Mouse (Mus musculus) ES-Bruce4 (cell line): ENCODE measurements around the gene 1700113H08Rik. TPM values are rescaled to one million over a fixed set of nuclear protein-coding genes. Genes with fewer than 3 reads are reported as not detected.
A peak's percentile ranks its signal among the peaks of the same experiment; 100 is the strongest.

Source experiments
- H3K27ac ChIP-seq: 2 replicates; pipeline ENCODE4 v1.5.1; 2012; ENCODE audit warnings: low read length, inconsistent platforms; ENCODE audit not compliant: insufficient read depth
- H3K27me3 ChIP-seq: 2 replicates; pipeline ENCODE4 v1.6.1; 2012; ENCODE audit warnings: mild to moderate bottlenecking, low read length, inconsistent platforms; ENCODE audit not compliant: control insufficient read depth, poor library complexity, insufficient read depth, severe bottlenecking
- H3K36me3 ChIP-seq: 2 replicates; pipeline ENCODE4 v1.6.1; 2012; ENCODE audit warnings: inconsistent platforms, mild to moderate bottlenecking, low read length, moderate library complexity; ENCODE audit not compliant: control insufficient read depth, poor library complexity, insufficient read depth, severe bottlenecking
- H3K4me1 ChIP-seq: one replicate; pipeline ENCODE4 v1.8.1; 2011; ENCODE audit warnings: low read length; ENCODE audit not compliant: control insufficient read depth, insufficient read depth
- H3K4me3 ChIP-seq: 2 replicates; pipeline ENCODE4 v1.5.1; 2011; ENCODE audit warnings: low read depth, mild to moderate bottlenecking, low read length
- H3K9ac ChIP-seq: 2 replicates; pipeline ENCODE4 v1.6.1; 2012; ENCODE audit warnings: low read depth, mild to moderate bottlenecking, inconsistent platforms; ENCODE audit not compliant: poor library complexity, severe bottlenecking
- H3K9me3 ChIP-seq: replicated peaks from 2 replicates; pipeline ENCODE4 v1.6.1; 2012; ENCODE audit warnings: mild to moderate bottlenecking, low read length, inconsistent platforms; ENCODE audit not compliant: control insufficient read depth, poor library complexity, insufficient read depth, severe bottlenecking
- CTCF ChIP-seq: IDR thresholded peaks from one replicate; pipeline ENCODE4 v1.8.1; 2011; ENCODE audit warnings: low read depth, low read length
- EP300 ChIP-seq: IDR thresholded peaks from 2 replicates; pipeline ENCODE4 v1.6.1; 2011; ENCODE audit warnings: low read depth, low read length; ENCODE audit not compliant: insufficient read depth
- POLR2A ChIP-seq: IDR thresholded peaks from one replicate; pipeline ENCODE4 v1.8.1; 2011; ENCODE audit warnings: low read length; ENCODE audit not compliant: insufficient read depth
- polyA plus RNA-seq: library from polyadenylated mRNA; stranded (reverse); fragments of >200 nt; gene quantifications from 2 replicates; pipeline ENCODE4 v1.2.4, GENCODE M21; 2011; ENCODE audit warnings: low read depth; ENCODE audit not compliant: missing spikeins, insufficient read depth, insufficient read length

The 1700113H08Rik gene
- polyA plus RNA-seq, 1 experiment: not detected

GRCm38 (mm10) chr10:87018876-87019275, 39.0 kb upstream of the 1700113H08Rik start:
- H3K9me3 ChIP-seq: no peaks in the 10 kb centered on the region
- no peaks in the 10 kb centered on the region for H3K27me3 ChIP-seq
- no peak for TF ChIP-seq CTCF
- no peak for TF ChIP-seq EP300
- no peak for TF ChIP-seq POLR2A
- no peak overlapping the region for H3K27ac ChIP-seq
- H3K36me3 ChIP-seq: no peaks in the 10 kb centered on the region
- H3K4me1 ChIP-seq: no peaks in the 10 kb centered on the region
- no peak overlapping the region for H3K9ac ChIP-seq
- H3K4me3 ChIP-seq: no peak overlapping the region

- Histone ChIP-seq H3K9me3 (no peaks in the 10 kb centered on the region), H3K4me1 (no peaks in the 10 kb centered on the region), H3K36me3 (no peaks in the 10 kb centered on the region), H3K9ac (no peak overlapping the region), H3K27ac (no peak overlapping the region), H3K27me3 (no peaks in the 10 kb centered on the region), H3K4me3 (no peak overlapping the region)
- TF ChIP-seq CTCF: peak; percentile 23
- no peak for TF ChIP-seq EP300
Observed at GRCm38 (mm10) chr10:87020711-87021110, 37.1 kb upstream of the 1700113H08Rik start.

GRCm38 (mm10) chr10:87024884-87025283, 33.0 kb upstream of the 1700113H08Rik start:
- Histone ChIP-seq H3K9me3 (no peaks in the 10 kb centered on the region), H3K9ac (no peak overlapping the region), H3K4me3 (no peak overlapping the region), H3K27me3 (no peaks in the 10 kb centered on the region), H3K27ac (no peak overlapping the region), H3K4me1 (no peaks in the 10 kb centered on the region), H3K36me3 (no peaks in the 10 kb centered on the region)
- TF ChIP-seq POLR2A (no peak), EP300 (no peak), CTCF (peak; percentile 99)

- no peak overlapping the region for H3K4me3 ChIP-seq
- no peaks in the 10 kb centered on the region for H3K9me3 ChIP-seq
- no peaks in the 10 kb centered on the region for H3K27me3 ChIP-seq
- TF ChIP-seq CTCF (no peak), EP300 (no peak), POLR2A (no peak)
- no peaks in the 10 kb centered on the region for H3K36me3 ChIP-seq
- no peak overlapping the region for H3K27ac ChIP-seq
- H3K9ac ChIP-seq: no peak overlapping the region
- no peaks in the 10 kb centered on the region for H3K4me1 ChIP-seq
Observed at GRCm38 (mm10) chr10:87032768-87033167, 25.1 kb upstream of the 1700113H08Rik start.

GRCm38 (mm10) chr10:87035866-87036265, 22.0 kb upstream of the 1700113H08Rik start:
- H3K9me3 ChIP-seq: no peaks in the 10 kb centered on the region
- H3K27me3 ChIP-seq: no peaks in the 10 kb centered on the region
- no peak overlapping the region for H3K27ac ChIP-seq
- no peaks in the 10 kb centered on the region for H3K36me3 ChIP-seq
- no peaks in the 10 kb centered on the region for H3K4me1 ChIP-seq
- no peak overlapping the region for H3K4me3 ChIP-seq
- no peak overlapping the region for H3K9ac ChIP-seq
- no peak for TF ChIP-seq EP300
- no peak for TF ChIP-seq POLR2A
- TF ChIP-seq CTCF: no peak

- no peak for TF ChIP-seq CTCF
- TF ChIP-seq POLR2A: no peak
- TF ChIP-seq EP300: no peak
Observed at GRCm38 (mm10) chr10:87036271-87036703, 21.6 kb upstream of the 1700113H08Rik start.

More at GRCm38 (mm10) chr10:87036271-87036703, 21.6 kb upstream of the 1700113H08Rik start:
- Histone ChIP-seq H3K4me1 (peaks cover 2% of the 10 kb centered on the region), H3K27ac (no peak overlapping the region), H3K36me3 (no peaks in the 10 kb centered on the region), H3K9me3 (no peaks in the 10 kb centered on the region), H3K9ac (no peak overlapping the region), H3K4me3 (no peak overlapping the region), H3K27me3 (no peaks in the 10 kb centered on the region)
